Mouse (Mus musculus): Measurements from ENCODE around the gene AU021092.

- TF ChIP-seq CTCF (IDR thresholded peaks at IDR 0.05; ENCODE audit: low read depth) (no peak), EP300 (optimal IDR thresholded peaks at IDR 0.05) (no peak)
Observed at GRCm38 (mm10) chr16:5222140-5222539, at the start of gene AU021092.

All from stomach, postnatal 0 days (tissue).